8 mouse cellular contexts compared by ENCODE assay signal in genomic region chr6:30172820-30173550, GRCm38 (mm10).
DNase-seq lines count a peak whose midpoint lies in the region; ATAC-seq and TF ChIP-seq lines count a peak whose summit lies in the region.

No protein-coding gene starts in this region.

- no peaks in the 10 kb centered on the region for H3K36me3 ChIP-seq in heart, embryonic 12.5 days
- no peaks in the 10 kb centered on the region for H3K36me3 ChIP-seq in forebrain, postnatal 0 days (ENCODE audit: insufficient read depth)
- H3K36me3 ChIP-seq in midbrain, embryonic 14.5 days (ENCODE audit: control insufficient read depth, insufficient read depth, low read length): no peaks in the 10 kb centered on the region

- peak; percentile 47; the same call in 1 of the 2 replicates for TF ChIP-seq CTCF in forebrain, postnatal 0 days (IDR thresholded peaks at IDR 0.05; ENCODE audit: low read depth)

- no peak for DNase-seq in heart, postnatal 14 days
- DNase-seq in adrenal gland, adult 2 months: peak; percentile 79
- peak; percentile 55 for DNase-seq in forebrain, postnatal 0 days
- DNase-seq in kidney, postnatal 14 days: peak; percentile 21
- DNase-seq in midbrain, embryonic 14.5 days: peak; percentile 67
- DNase-seq in right cerebral cortex, postnatal 4 days: no peak
- no peak for DNase-seq in right cerebral cortex, adult 2 months (ENCODE audit: low spot score in 2 of 2)

- no peak overlapping the region for H3K27ac ChIP-seq in heart, embryonic 12.5 days (ENCODE audit: poor library complexity, severe bottlenecking)
- H3K27ac ChIP-seq in forebrain, postnatal 0 days (ENCODE audit: low read depth, low read length): no peak overlapping the region
- no peak overlapping the region for H3K27ac ChIP-seq in midbrain, embryonic 14.5 days (replicated peaks; ENCODE audit: low read depth, low read length)

- peaks cover 97% of the 10 kb centered on the region for H3K27me3 ChIP-seq in heart, embryonic 12.5 days (replicated peaks)
- peaks cover 64% of the 10 kb centered on the region for H3K27me3 ChIP-seq in forebrain, postnatal 0 days (ENCODE audit: insufficient read depth, low read length)
- H3K27me3 ChIP-seq in midbrain, embryonic 14.5 days (ENCODE audit: control insufficient read depth, insufficient read depth, low read length): peaks cover 81% of the 10 kb centered on the region

- H3K4me1 ChIP-seq in heart, embryonic 12.5 days (replicated peaks): peaks cover 45% of the 10 kb centered on the region
- H3K4me1 ChIP-seq in forebrain, postnatal 0 days (ENCODE audit: insufficient read depth): no peaks in the 10 kb centered on the region
- H3K4me1 ChIP-seq in midbrain, embryonic 14.5 days (ENCODE audit: control insufficient read depth, insufficient read depth, low read length): 0 out of 2 replicates have a peak, but pooled peaks cover 19% of the 10 kb centered on the region

- 1% methylated on average over 44 of the region's 44 CpGs for WGBS in heart, embryonic 12.5 days
- WGBS in forebrain, postnatal 0 days: 3% methylated on average over 44 of the region's 44 CpGs
- WGBS in midbrain, embryonic 14.5 days: 2% methylated on average over 44 of the region's 44 CpGs

- H3K4me3 ChIP-seq in heart, embryonic 12.5 days: peak overlapping the region; percentile 44
- H3K4me3 ChIP-seq in forebrain, postnatal 0 days (ENCODE audit: low read depth, low read length): 0 out of 2 replicates have a peak overlapping the region, but pooled peaks have one; percentile 20
- peak overlapping the region; percentile 19 for H3K4me3 ChIP-seq in midbrain, embryonic 14.5 days (replicated peaks; ENCODE audit: low read depth, low read length)

- intact Hi-C loops in heart, postnatal 14 days (cut with DNase I): no loop called here

- ATAC-seq in heart, embryonic 12.5 days (ENCODE audit: insufficient number of reproducible peaks, low FRiP score): no peak
- peak; percentile 41; the same call in 1 of the 2 replicates for ATAC-seq in forebrain, postnatal 0 days
- no peak for ATAC-seq in midbrain, embryonic 14.5 days (ENCODE audit: low FRiP score, low TSS enrichment)

- peak overlapping the region; percentile 69 for H3K4me2 ChIP-seq in heart, embryonic 12.5 days
- H3K4me2 ChIP-seq in forebrain, postnatal 0 days (ENCODE audit: low read depth): peak overlapping the region; percentile 30; the same call in 1 of the 2 replicates
- peak overlapping the region; percentile 39 for H3K4me2 ChIP-seq in midbrain, embryonic 14.5 days (ENCODE audit: low read length)

- H3K9ac ChIP-seq in heart, embryonic 12.5 days: no peak overlapping the region
- no peak overlapping the region for H3K9ac ChIP-seq in forebrain, postnatal 0 days
- H3K9ac ChIP-seq in midbrain, embryonic 14.5 days (replicated peaks; ENCODE audit: low read length): no peak overlapping the region

- H3K9me3 ChIP-seq in heart, embryonic 12.5 days (replicated peaks): no peaks in the 10 kb centered on the region
- H3K9me3 ChIP-seq in forebrain, postnatal 0 days (ENCODE audit: low read length): no peaks in the 10 kb centered on the region
- H3K9me3 ChIP-seq in midbrain, embryonic 14.5 days (ENCODE audit: control insufficient read depth, low read length): no peaks in the 10 kb centered on the region

Comparison
In these comparisons a context has a peak if more than half of its experiments do, and no peak if none do; other contexts are left out.
1. DNase-seq: peak in adrenal gland, adult 2 months (single experiment), forebrain, postnatal 0 days (single experiment), kidney, postnatal 14 days (single experiment) and midbrain, embryonic 14.5 days (single experiment); none in heart, postnatal 14 days (0 of 2), right cerebral cortex, postnatal 4 days (single experiment) and right cerebral cortex, adult 2 months (0 of 2).
2. Peak in every context shown above with its lines, with median percentiles within 50 percentile points of each other: H3K4me2 ChIP-seq and H3K4me3 ChIP-seq.